Mouse (Mus musculus) macrophage (primary cell): ENCODE data around the gene Ctsd. TPM values are rescaled to one million over a fixed set of nuclear protein-coding genes. Genes with fewer than 3 reads are reported as not detected.

Source experiments
- H3K27ac ChIP-seq: fragments of 350-480 bp; formaldehyde crosslinking; 2 replicates; pipeline ENCODE4 v1.9.0; 2021
- H3K36me3 ChIP-seq: fragments of 350-480 bp; formaldehyde crosslinking; 2 replicates; pipeline ENCODE4 v1.9.0; 2021; ENCODE audit errors: inconsistent target
- H3K4me3 ChIP-seq: fragments of 350-480 bp; formaldehyde crosslinking; 2 replicates; pipeline ENCODE4 v1.9.0; 2021; ENCODE audit errors: inconsistent target
- H3K79me2 ChIP-seq: fragments of 350-480 bp; formaldehyde crosslinking; 2 replicates; pipeline ENCODE4 v1.9.0; 2021; ENCODE audit errors: inconsistent target
- WGBS: methylation state at CpG from one replicate; pipeline ENCODE4 v1.1.7; 2026; ENCODE audit warnings: inconsistent platforms; ENCODE audit not compliant: missing documents; 5-methylcytosine and 5-hydroxymethylcytosine counted together
- polyA plus RNA-seq: library from polyadenylated mRNA; stranded (reverse); fragments of 250-400 nt; gene quantifications from 3 replicates; pipeline ENCODE4 v1.2.4, GENCODE M21; 2018; ENCODE audit warnings: inconsistent platforms

The Ctsd gene
- polyA plus RNA-seq, 1 experiment from 2014 or later = 15,815 TPM

GRCm38 (mm10) chr7:142391609-142392008 lies 3.8 kb upstream of the Ctsd start:
- Histone ChIP-seq H3K27ac (peak overlapping the region; percentile 100), H3K36me3 (no peaks in the 10 kb centered on the region), H3K79me2 (peaks cover 84% of the 10 kb centered on the region), H3K4me3 (peak overlapping the region; percentile 58)
- WGBS = 57% methylated on average over 4 of the region's 4 CpGs

- WGBS = 63% methylated on average over 1 of the region's 3 CpGs
Observed at GRCm38 (mm10) chr7:142391108-142391507, 3.3 kb upstream of the Ctsd start.

GRCm38 (mm10) chr7:142389961-142390650 lies 2.3 kb upstream of the Ctsd start:
- 37% methylated on average over 3 of the region's 3 CpGs for WGBS
- Histone ChIP-seq H3K27ac (peak overlapping the region; percentile 100), H3K4me3 (peak overlapping the region; percentile 58), H3K36me3 (no peaks in the 10 kb centered on the region), H3K79me2 (peaks cover 84% of the 10 kb centered on the region)

More at GRCm38 (mm10) chr7:142391108-142391507, 3.3 kb upstream of the Ctsd start:
- Histone ChIP-seq H3K27ac (peak overlapping the region; percentile 100), H3K79me2 (peaks cover 84% of the 10 kb centered on the region), H3K36me3 (no peaks in the 10 kb centered on the region), H3K4me3 (peak overlapping the region; percentile 58)

GRCm38 (mm10) chr7:142388740-142389139 lies 902 bp upstream of the Ctsd start:
- Histone ChIP-seq H3K27ac (peak overlapping the region; percentile 100), H3K36me3 (peaks cover 5% of the 10 kb centered on the region; the same call in 1 of the 2 replicates), H3K4me3 (no peak overlapping the region), H3K79me2 (peaks cover 90% of the 10 kb centered on the region)
- 100% methylated on average over 2 of the region's 2 CpGs for WGBS

- Histone ChIP-seq H3K27ac (peak overlapping the region; percentile 100), H3K36me3 (peaks cover 10% of the 10 kb centered on the region; the same call in 1 of the 2 replicates), H3K79me2 (peaks cover 90% of the 10 kb centered on the region), H3K4me3 (peak overlapping the region; percentile 5; the same call in 1 of the 2 replicates)
- WGBS = 90% methylated on average over 1 of the region's 1 CpGs
Observed at GRCm38 (mm10) chr7:142388198-142388597, 360 bp upstream of the Ctsd start.

GRCm38 (mm10) chr7:142386621-142387201 lies 1.1 kb downstream of the Ctsd start:
- Histone ChIP-seq H3K4me3 (peak overlapping the region; percentile 92), H3K27ac (peak overlapping the region; percentile 99), H3K36me3 (peaks cover 25% of the 10 kb centered on the region), H3K79me2 (peaks cover 93% of the 10 kb centered on the region)
- 8% methylated on average over 6 of the region's 6 CpGs for WGBS

- WGBS = 66% methylated on average over 3 of the region's 3 CpGs
- Histone ChIP-seq H3K36me3 (peaks cover 32% of the 10 kb centered on the region), H3K27ac (peak overlapping the region; percentile 99), H3K79me2 (peaks cover 93% of the 10 kb centered on the region), H3K4me3 (peak overlapping the region; percentile 92)
Observed at GRCm38 (mm10) chr7:142385742-142386403, 2.0 kb downstream of the Ctsd start.

GRCm38 (mm10) chr7:142384306-142384705 lies 3.5 kb downstream of the Ctsd start:
- WGBS = 15% methylated on average over 10 of the region's 10 CpGs

GRCm38 (mm10) chr7:142382567-142382966 lies 5.3 kb downstream of the Ctsd start, which contains the start of gene Gm49369:
Gm49369 (minus strand) TSS chr7:142382667.
- Histone ChIP-seq H3K36me3 (peaks cover 65% of the 10 kb centered on the region), H3K79me2 (peaks cover 78% of the 10 kb centered on the region), H3K4me3 (peak within 1 kb of the TSS; percentile 92), H3K27ac (peak within 1 kb of the TSS; percentile 99)
- 98% methylated on average over 5 of the region's 5 CpGs for WGBS

More at GRCm38 (mm10) chr7:142384306-142384705, 3.5 kb downstream of the Ctsd start:
- peaks cover 48% of the 10 kb centered on the region for H3K36me3 ChIP-seq
- peak overlapping the region; percentile 92 for H3K4me3 ChIP-seq
- H3K79me2 ChIP-seq = peaks cover 93% of the 10 kb centered on the region
- H3K27ac ChIP-seq = peak overlapping the region; percentile 99

- Histone ChIP-seq H3K27ac (peak overlapping the region; percentile 99), H3K36me3 (peaks cover 79% of the 10 kb centered on the region), H3K79me2 (peaks cover 65% of the 10 kb centered on the region), H3K4me3 (peak overlapping the region; percentile 92; the same call in 1 of the 2 replicates)
- WGBS = 20% methylated on average over 4 of the region's 4 CpGs
Observed at GRCm38 (mm10) chr7:142381175-142381574, 6.7 kb downstream of the Ctsd start.

GRCm38 (mm10) chr7:142379186-142379585 lies 8.7 kb downstream of the Ctsd start:
- H3K27ac ChIP-seq = no peak overlapping the region
- H3K79me2 ChIP-seq = peaks cover 45% of the 10 kb centered on the region
- 94% methylated on average over 6 of the region's 6 CpGs for WGBS
- no peak overlapping the region for H3K4me3 ChIP-seq
- peaks cover 84% of the 10 kb centered on the region for H3K36me3 ChIP-seq

GRCm38 (mm10) chr7:142377233-142377925 lies 10.5 kb downstream of the Ctsd start:
- peaks cover 66% of the 10 kb centered on the region for H3K36me3 ChIP-seq
- 92% methylated on average over 14 of the region's 14 CpGs for WGBS
- H3K79me2 ChIP-seq = peaks cover 27% of the 10 kb centered on the region
- H3K4me3 ChIP-seq = no peak overlapping the region
- no peak overlapping the region for H3K27ac ChIP-seq

- H3K4me3 ChIP-seq = no peak overlapping the region
- 94% methylated on average over 4 of the region's 4 CpGs for WGBS
- peaks cover 14% of the 10 kb centered on the region for H3K79me2 ChIP-seq
- H3K27ac ChIP-seq = no peak overlapping the region
- H3K36me3 ChIP-seq = peaks cover 54% of the 10 kb centered on the region
Observed at GRCm38 (mm10) chr7:142376096-142376495, 11.7 kb downstream of the Ctsd start.

- no peak overlapping the region for H3K27ac ChIP-seq
- 70% methylated on average over 6 of the region's 6 CpGs for WGBS
- H3K4me3 ChIP-seq = no peak overlapping the region
- peaks cover 6% of the 10 kb centered on the region; the same call in 1 of the 2 replicates for H3K79me2 ChIP-seq
- peaks cover 46% of the 10 kb centered on the region for H3K36me3 ChIP-seq
Observed at GRCm38 (mm10) chr7:142375261-142375724, 12.5 kb downstream of the Ctsd start.
